Mouse (Mus musculus): Measurements from ENCODE around the gene Rasgef1b. TPM values are rescaled to one million over a fixed set of nuclear protein-coding genes. Genes with fewer than 3 reads are reported as not detected.

Gene Rasgef1b
- polyA plus RNA-seq, 1 experiment from 2014 or later: 15.6 TPM

GRCm38 (mm10) chr5:99390776-99391175 is 338.1 kb downstream of the Rasgef1b start:
- 56% methylated on average over 7 of the region's 7 CpGs for WGBS
- Histone ChIP-seq H3K36me3 (ENCODE audit: control insufficient read depth, insufficient read depth, low read length) (no peaks in the 10 kb centered on the region), H3K9ac (ENCODE audit: low read length) (no peak overlapping the region), H3K9me3 (replicated peaks; ENCODE audit: control insufficient read depth, low read length) (no peaks in the 10 kb centered on the region), H3K27ac (ENCODE audit: low read length) (no peak overlapping the region), H3K4me2 (ENCODE audit: low read depth, low read length) (no peak overlapping the region), H3K27me3 (ENCODE audit: control insufficient read depth, insufficient read depth, low read length) (no peaks in the 10 kb centered on the region), H3K4me1 (ENCODE audit: control insufficient read depth, insufficient read depth, low read length) (0 out of 2 replicates have a peak, but pooled peaks cover 5% of the 10 kb centered on the region), H3K4me3 (replicated peaks; ENCODE audit: low read length) (no peak overlapping the region)
- no peak for ATAC-seq (ENCODE audit: insufficient read depth, low FRiP score)

GRCm38 (mm10) chr5:99390314-99390713 is 338.6 kb downstream of the Rasgef1b start:
- no peak overlapping the region for H3K9ac ChIP-seq (ENCODE audit: low read length)
- H3K4me1 ChIP-seq (ENCODE audit: control insufficient read depth, insufficient read depth, low read length): 0 out of 2 replicates have a peak, but pooled peaks cover 5% of the 10 kb centered on the region
- H3K9me3 ChIP-seq (replicated peaks; ENCODE audit: control insufficient read depth, low read length): no peaks in the 10 kb centered on the region
- H3K4me3 ChIP-seq (replicated peaks; ENCODE audit: low read length): no peak overlapping the region
- no peak for ATAC-seq (ENCODE audit: insufficient read depth, low FRiP score)
- H3K4me2 ChIP-seq (ENCODE audit: low read depth, low read length): no peak overlapping the region
- H3K27ac ChIP-seq (ENCODE audit: low read length): no peak overlapping the region
- H3K36me3 ChIP-seq (ENCODE audit: control insufficient read depth, insufficient read depth, low read length): no peaks in the 10 kb centered on the region
- WGBS: 91% methylated on average over 3 of the region's 3 CpGs
- H3K27me3 ChIP-seq (ENCODE audit: control insufficient read depth, insufficient read depth, low read length): no peaks in the 10 kb centered on the region

- 76% methylated on average over 10 of the region's 10 CpGs for WGBS
- H3K4me1 ChIP-seq (ENCODE audit: control insufficient read depth, insufficient read depth, low read length): 0 out of 2 replicates have a peak, but pooled peaks cover 5% of the 10 kb centered on the region
- no peak overlapping the region for H3K4me3 ChIP-seq (replicated peaks; ENCODE audit: low read length)
Observed at GRCm38 (mm10) chr5:99388585-99389250, 340.1 kb downstream of the Rasgef1b start.

GRCm38 (mm10) chr5:99388131-99388530 is 340.7 kb downstream of the Rasgef1b start:
- Histone ChIP-seq H3K27me3 (ENCODE audit: control insufficient read depth, insufficient read depth, low read length) (0 out of 2 replicates have a peak, but pooled peaks cover 3% of the 10 kb centered on the region), H3K4me1 (ENCODE audit: control insufficient read depth, insufficient read depth, low read length) (0 out of 2 replicates have a peak, but pooled peaks cover 5% of the 10 kb centered on the region), H3K36me3 (ENCODE audit: control insufficient read depth, insufficient read depth, low read length) (no peaks in the 10 kb centered on the region), H3K4me2 (ENCODE audit: low read depth, low read length) (no peak overlapping the region), H3K9ac (ENCODE audit: low read length) (no peak overlapping the region), H3K27ac (ENCODE audit: low read length) (no peak overlapping the region), H3K4me3 (replicated peaks; ENCODE audit: low read length) (no peak overlapping the region), H3K9me3 (replicated peaks; ENCODE audit: control insufficient read depth, low read length) (no peaks in the 10 kb centered on the region)
- 74% methylated on average over 5 of the region's 5 CpGs for WGBS
- ATAC-seq (ENCODE audit: insufficient read depth, low FRiP score): no peak

More at GRCm38 (mm10) chr5:99388585-99389250, 340.1 kb downstream of the Rasgef1b start:
- no peak overlapping the region for H3K4me2 ChIP-seq (ENCODE audit: low read depth, low read length)
- H3K27ac ChIP-seq (ENCODE audit: low read length): no peak overlapping the region
- no peak for ATAC-seq (ENCODE audit: insufficient read depth, low FRiP score)
- no peak overlapping the region for H3K9ac ChIP-seq (ENCODE audit: low read length)
- no peaks in the 10 kb centered on the region for H3K27me3 ChIP-seq (ENCODE audit: control insufficient read depth, insufficient read depth, low read length)
- no peaks in the 10 kb centered on the region for H3K9me3 ChIP-seq (replicated peaks; ENCODE audit: control insufficient read depth, low read length)
- H3K36me3 ChIP-seq (ENCODE audit: control insufficient read depth, insufficient read depth, low read length): no peaks in the 10 kb centered on the region

- Histone ChIP-seq H3K27ac (ENCODE audit: low read length) (peak overlapping the region; percentile 1; the same call in 1 of the 2 replicates), H3K4me1 (ENCODE audit: control insufficient read depth, insufficient read depth, low read length) (0 out of 2 replicates have a peak, but pooled peaks cover 5% of the 10 kb centered on the region), H3K9me3 (replicated peaks; ENCODE audit: control insufficient read depth, low read length) (no peaks in the 10 kb centered on the region), H3K4me3 (replicated peaks; ENCODE audit: low read length) (no peak overlapping the region), H3K27me3 (ENCODE audit: control insufficient read depth, insufficient read depth, low read length) (0 out of 2 replicates have a peak, but pooled peaks cover 3% of the 10 kb centered on the region), H3K36me3 (ENCODE audit: control insufficient read depth, insufficient read depth, low read length) (no peaks in the 10 kb centered on the region), H3K9ac (ENCODE audit: low read length) (no peak overlapping the region), H3K4me2 (ENCODE audit: low read depth, low read length) (no peak overlapping the region)
- ATAC-seq (ENCODE audit: insufficient read depth, low FRiP score): peak; percentile 75
- WGBS: 47% methylated on average over 17 of the region's 17 CpGs
Observed at GRCm38 (mm10) chr5:99387185-99387981, 341.5 kb downstream of the Rasgef1b start.

GRCm38 (mm10) chr5:99386246-99386845 is 342.5 kb downstream of the Rasgef1b start:
- no peaks in the 10 kb centered on the region for H3K36me3 ChIP-seq (ENCODE audit: control insufficient read depth, insufficient read depth, low read length)
- no peak overlapping the region for H3K9ac ChIP-seq (ENCODE audit: low read length)
- H3K4me2 ChIP-seq (ENCODE audit: low read depth, low read length): no peak overlapping the region
- no peak overlapping the region for H3K27ac ChIP-seq (ENCODE audit: low read length)
- 0 out of 2 replicates have a peak, but pooled peaks cover 3% of the 10 kb centered on the region for H3K27me3 ChIP-seq (ENCODE audit: control insufficient read depth, insufficient read depth, low read length)
- H3K4me1 ChIP-seq (ENCODE audit: control insufficient read depth, insufficient read depth, low read length): 0 out of 2 replicates have a peak, but pooled peaks cover 5% of the 10 kb centered on the region
- no peaks in the 10 kb centered on the region for H3K9me3 ChIP-seq (replicated peaks; ENCODE audit: control insufficient read depth, low read length)
- WGBS: 49% methylated on average over 14 of the region's 14 CpGs
- no peak overlapping the region for H3K4me3 ChIP-seq (replicated peaks; ENCODE audit: low read length)
- ATAC-seq (ENCODE audit: insufficient read depth, low FRiP score): no peak

GRCm38 (mm10) chr5:99385737-99386136 is 343.1 kb downstream of the Rasgef1b start:
- Histone ChIP-seq H3K4me3 (replicated peaks; ENCODE audit: low read length) (no peak overlapping the region), H3K36me3 (ENCODE audit: control insufficient read depth, insufficient read depth, low read length) (no peaks in the 10 kb centered on the region), H3K27me3 (ENCODE audit: control insufficient read depth, insufficient read depth, low read length) (0 out of 2 replicates have a peak, but pooled peaks cover 3% of the 10 kb centered on the region), H3K4me2 (ENCODE audit: low read depth, low read length) (no peak overlapping the region), H3K27ac (ENCODE audit: low read length) (no peak overlapping the region), H3K9ac (ENCODE audit: low read length) (no peak overlapping the region), H3K9me3 (replicated peaks; ENCODE audit: control insufficient read depth, low read length) (no peaks in the 10 kb centered on the region), H3K4me1 (ENCODE audit: control insufficient read depth, insufficient read depth, low read length) (0 out of 2 replicates have a peak, but pooled peaks cover 6% of the 10 kb centered on the region)
- ATAC-seq (ENCODE audit: insufficient read depth, low FRiP score): no peak
- WGBS: 69% methylated on average over 8 of the region's 8 CpGs

- H3K9me3 ChIP-seq (replicated peaks; ENCODE audit: control insufficient read depth, low read length): no peaks in the 10 kb centered on the region
- no peak overlapping the region for H3K4me3 ChIP-seq (replicated peaks; ENCODE audit: low read length)
- H3K4me2 ChIP-seq (ENCODE audit: low read depth, low read length): no peak overlapping the region
- H3K9ac ChIP-seq (ENCODE audit: low read length): no peak overlapping the region
- no peak for ATAC-seq (ENCODE audit: insufficient read depth, low FRiP score)
- no peaks in the 10 kb centered on the region for H3K36me3 ChIP-seq (ENCODE audit: control insufficient read depth, insufficient read depth, low read length)
- 50% methylated on average over 1 of the region's 1 CpGs for WGBS
- peaks cover 12% of the 10 kb centered on the region for H3K4me1 ChIP-seq (ENCODE audit: control insufficient read depth, insufficient read depth, low read length)
- 0 out of 2 replicates have a peak, but pooled peaks cover 3% of the 10 kb centered on the region for H3K27me3 ChIP-seq (ENCODE audit: control insufficient read depth, insufficient read depth, low read length)
- no peak overlapping the region for H3K27ac ChIP-seq (ENCODE audit: low read length)
Observed at GRCm38 (mm10) chr5:99385090-99385489, 343.8 kb downstream of the Rasgef1b start.
